Mouse (Mus musculus): ENCODE measurements around the gene Gm572.
A peak's percentile ranks its signal among the peaks of the same experiment; 100 is the strongest.

DNA sequence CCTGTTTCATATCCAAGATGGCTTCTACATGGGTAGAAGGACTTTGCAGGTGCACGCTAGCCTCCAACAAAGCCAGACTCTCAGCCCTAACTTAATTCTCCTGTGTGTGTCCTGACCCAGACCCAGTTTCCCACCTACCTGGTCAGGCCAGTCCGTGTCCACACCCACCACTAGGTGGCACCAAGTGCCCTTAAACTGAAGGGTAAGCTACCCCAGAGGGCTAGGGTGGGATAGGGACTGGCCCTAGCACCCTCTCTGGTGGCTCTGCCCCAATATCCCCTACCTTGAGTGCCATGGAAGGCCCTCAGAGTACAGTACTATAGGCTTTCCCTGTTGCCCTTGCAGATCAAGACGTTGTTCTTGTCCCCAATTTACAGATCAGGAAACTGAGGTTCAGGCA lies 61.6 kb downstream of the Gm572 start:
- TF ChIP-seq CTCF (IDR thresholded peaks at IDR 0.05; ENCODE audit: control insufficient read depth, insufficient read depth, insufficient read length), result peak; percentile 78
- TF ChIP-seq USF1 (IDR thresholded peaks at IDR 0.05; ENCODE audit: low read depth), result no peak
